Mouse (Mus musculus) lung, postnatal 0 days (tissue): ENCODE data around the gene Olfr1084. TPM values are rescaled to one million over a fixed set of nuclear protein-coding genes. Genes with fewer than 3 reads are reported as not detected.
"Not testable (repeated sequence)": the region's sequence is repeated elsewhere in the genome, so short reads cannot be mapped to it uniquely, and the experiment has no call there.

Experiments
- ATAC-seq: fragments of 200-750 bp; cut with Nextera tagmentation; 2 replicates; pipeline ENCODE4 v1.8.0; 2017; ENCODE audit warnings: moderate library complexity
- DNase-seq: peaks from one replicate; pipeline ENCODE4 v3.0.0-alpha.2; 2016; ENCODE audit warnings: low spot score
- H3K27ac ChIP-seq: fragments of 300-500 bp; sonication (generic); 2 replicates; pipeline ENCODE4 v1.5.1; 2014; ENCODE audit warnings: antibody characterized with exemption, mild to moderate bottlenecking, low read length, mixed read lengths
- H3K27me3 ChIP-seq: fragments of 300-500 bp; sonication (generic); replicated peaks from 2 replicates; pipeline ENCODE4 v1.6.1; 2014; ENCODE audit warnings: low read length, mixed read lengths; ENCODE audit not compliant: insufficient read depth
- H3K36me3 ChIP-seq: fragments of 300-500 bp; sonication (generic); 2 replicates; pipeline ENCODE4 v1.6.1; 2014; ENCODE audit warnings: low read length, mixed read lengths; ENCODE audit not compliant: insufficient read depth
- H3K4me1 ChIP-seq: fragments of 300-500 bp; sonication (generic); 2 replicates; pipeline ENCODE4 v1.6.1; 2014; ENCODE audit warnings: antibody characterized with exemption, low read depth, low read length, mixed read lengths; ENCODE audit not compliant: insufficient read depth
- H3K4me2 ChIP-seq: fragments of 300-500 bp; sonication (generic); replicated peaks from 2 replicates; pipeline ENCODE4 v1.6.1; 2014; ENCODE audit warnings: low read depth, mild to moderate bottlenecking, low read length, moderate library complexity, mixed read lengths
- H3K4me3 ChIP-seq: fragments of 300-500 bp; sonication (generic); 2 replicates; pipeline ENCODE4 v1.5.1; 2014; ENCODE audit warnings: low read depth, low read length
- H3K9ac ChIP-seq: fragments of 300-500 bp; sonication (generic); replicated peaks from 2 replicates; pipeline ENCODE4 v1.6.1; 2014; ENCODE audit warnings: low read depth, mild to moderate bottlenecking
- H3K9me3 ChIP-seq: fragments of 300-500 bp; sonication (generic); 2 replicates; pipeline ENCODE4 v1.6.1; 2016; ENCODE audit warnings: low read length, mixed read lengths
- CTCF ChIP-seq: IDR thresholded peaks from 2 replicates; pipeline ENCODE4 v1.5.1; 2016; ENCODE audit warnings: antibody characterized with exemption, mild to moderate bottlenecking
- EP300 ChIP-seq: IDR thresholded peaks from 2 replicates; pipeline ENCODE4 v1.6.1; 2016; ENCODE audit warnings: antibody characterized with exemption, mild to moderate bottlenecking, control low read depth
- whole genome bisulfite sequencing: fragments of 180-500 bp; shearing (Covaris S2); extraction: QIAGEN DNeasy Blood & Tissue Kit; methylation state at CpG from one replicate; pipeline ENCODE4 v1.1.7; 2014; 5-methylcytosine and 5-hydroxymethylcytosine counted together
- polyA plus RNA-seq: library from polyadenylated mRNA; unstranded; fragments of >200 nt; fragmentation: Nextera tagmentation; extraction: Ambion mirVana; gene quantifications from 2 replicates; pipeline ENCODE4 v1.2.1, GENCODE M21; 2015

Gene Olfr1084
- polyA plus RNA-seq: not detected in 2 replicates

DNA sequence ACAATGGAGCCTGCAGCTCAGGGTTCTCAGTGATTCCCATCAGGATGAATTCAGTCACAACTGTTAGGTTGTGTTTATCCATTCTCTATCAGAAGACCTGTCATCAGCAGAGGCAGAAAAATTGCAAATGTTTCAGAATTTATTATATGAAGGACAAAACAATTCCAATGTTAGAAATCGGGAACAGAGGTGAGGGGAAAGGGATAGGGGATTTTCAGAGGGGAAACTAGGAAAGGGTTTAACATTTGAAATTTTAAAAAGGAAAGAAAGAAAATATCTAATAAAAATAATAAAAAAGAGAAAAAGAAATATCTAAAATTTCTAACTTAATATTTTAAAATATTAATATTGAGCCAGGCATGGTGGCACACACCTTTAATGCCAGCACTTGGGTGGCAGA, at the start of gene Olfr1084:
Olfr1084 (minus strand) TSS at position 101 of the 400 bp plus-strand sequence.
- not testable (repeated sequence) for H3K9me3 ChIP-seq, H3K36me3 ChIP-seq, H3K27ac ChIP-seq, H3K9ac ChIP-seq, DNase-seq, ATAC-seq, H3K27me3 ChIP-seq, H3K4me3 ChIP-seq, H3K4me2 ChIP-seq, H3K4me1 ChIP-seq
- WGBS: 82% methylated on average over 1 of the region's 1 CpGs

DNA sequence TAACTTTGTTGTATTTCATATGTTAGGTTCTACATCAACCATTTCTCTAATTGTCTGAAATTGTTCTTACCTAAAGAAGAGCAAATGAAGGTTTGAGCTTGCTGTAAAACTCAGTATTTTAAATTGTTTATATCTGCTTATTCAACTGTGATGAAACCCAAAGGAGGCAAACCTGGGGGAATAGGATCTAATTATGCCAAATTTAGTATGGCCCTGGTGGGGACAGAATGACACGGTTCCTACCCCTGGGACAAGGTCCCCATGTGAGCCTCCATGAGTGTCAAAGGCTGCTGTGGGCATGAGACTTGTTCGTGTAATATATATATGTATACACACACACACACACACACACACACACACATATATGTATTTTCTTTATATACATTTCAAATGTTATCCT, 40.5 kb upstream of the Olfr1084 start, which contains the start of gene Olfr1086:
Olfr1086 (minus strand) TSS at position 101 of the 400 bp plus-strand sequence.
- no peaks in the 10 kb centered on the region for H3K36me3 ChIP-seq
- no peaks in the 10 kb centered on the region for H3K27me3 ChIP-seq
- H3K4me1 ChIP-seq: no peaks in the 10 kb centered on the region
- no peak within 1 kb of the TSS for H3K4me2 ChIP-seq
- no peak for TF ChIP-seq CTCF
- TF ChIP-seq EP300: no peak
- H3K27ac ChIP-seq: no peak within 1 kb of the TSS
- H3K9me3 ChIP-seq: no peaks in the 10 kb centered on the region
- 62% methylated on average over 2 of the region's 2 CpGs for WGBS
- no peak within 1 kb of the TSS for H3K4me3 ChIP-seq
- no peak within 1 kb of the TSS for H3K9ac ChIP-seq
- DNase-seq (no peak), ATAC-seq (no peak)

DNA sequence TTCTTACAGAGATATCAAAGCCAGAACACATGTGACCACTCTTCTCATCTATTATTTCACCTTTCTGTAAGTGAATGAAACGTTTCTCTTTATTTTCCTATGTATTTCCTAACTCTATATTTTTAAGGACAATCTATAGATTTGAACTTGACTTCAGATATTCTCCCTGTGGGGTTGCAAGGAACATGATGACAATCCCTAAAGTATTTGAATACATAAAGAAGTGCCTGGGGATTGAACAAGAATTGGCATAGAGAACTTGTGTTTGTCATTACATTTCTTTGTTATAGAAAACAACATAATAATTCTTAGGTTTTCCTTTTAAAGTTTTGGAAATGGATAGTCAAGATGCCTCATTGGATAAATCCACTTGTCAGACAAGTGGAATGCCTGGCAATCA, 22.4 kb upstream of the Olfr1084 start, which contains the start of gene Olfr1085:
Olfr1085 (minus strand) TSS at position 101 of the 400 bp plus-strand sequence.
- H3K27ac ChIP-seq: no peak within 1 kb of the TSS
- WGBS: 14% methylated on average over 1 of the region's 1 CpGs
- no peaks in the 10 kb centered on the region for H3K9me3 ChIP-seq
- ATAC-seq: no peak
- H3K4me3 ChIP-seq: no peak within 1 kb of the TSS
- H3K4me2 ChIP-seq: no peak within 1 kb of the TSS
- H3K36me3 ChIP-seq: no peaks in the 10 kb centered on the region
- H3K4me1 ChIP-seq: no peaks in the 10 kb centered on the region
- TF ChIP-seq CTCF (no peak), EP300 (no peak)
- no peak within 1 kb of the TSS for H3K9ac ChIP-seq
- no peak for DNase-seq
- H3K27me3 ChIP-seq: no peaks in the 10 kb centered on the region

DNA sequence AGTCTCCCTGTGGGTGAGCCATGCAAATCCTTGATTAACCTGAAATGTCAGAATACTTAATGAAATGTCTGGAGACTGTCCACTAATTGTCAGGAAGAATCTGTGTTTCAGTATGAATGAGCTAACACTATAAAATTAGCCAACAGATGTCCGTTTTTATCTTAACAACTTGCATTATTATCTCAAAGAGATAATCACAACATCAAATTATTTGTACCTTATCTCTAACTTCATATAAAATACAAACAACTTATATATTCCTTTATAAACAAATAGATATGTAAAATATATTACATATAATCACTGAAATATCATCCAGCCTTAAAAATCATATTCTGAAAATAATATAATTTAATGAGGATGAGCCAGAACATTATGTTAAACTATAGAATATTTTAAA, 40.7 kb downstream of the Olfr1084 start, which contains the start of gene Olfr1082:
Olfr1082 (minus strand) TSS at position 101 of the 400 bp plus-strand sequence.
- not testable (repeated sequence) for H3K9me3 ChIP-seq, H3K27me3 ChIP-seq, H3K4me2 ChIP-seq, H3K9ac ChIP-seq, H3K36me3 ChIP-seq, ATAC-seq, DNase-seq, H3K4me1 ChIP-seq, H3K4me3 ChIP-seq, H3K27ac ChIP-seq
- 25% methylated on average over 1 of the region's 1 CpGs for WGBS

Other genes with a start within 250 kb of the Olfr1084 start
- not detected in 2 replicates for gene Olfr1061, start 225.7 kb downstream of the Olfr1084 start, polyA plus RNA-seq
- not detected in 2 replicates for gene Olfr1062, start 213.0 kb downstream of the Olfr1084 start, polyA plus RNA-seq
- not detected in 2 replicates for gene Olfr1065, start 189.1 kb downstream of the Olfr1084 start, polyA plus RNA-seq
- not detected in 2 replicates for gene Olfr1066, start 183.5 kb downstream of the Olfr1084 start, polyA plus RNA-seq
- not detected in 2 replicates for gene Olfr228, start 152.3 kb downstream of the Olfr1084 start, polyA plus RNA-seq
- not detected in 2 replicates for gene Olfr1076, start 131.3 kb downstream of the Olfr1084 start, polyA plus RNA-seq
- not detected in 2 replicates for gene Olfr1079, start 97.2 kb downstream of the Olfr1084 start, polyA plus RNA-seq
- gene Olfr1080, start 81.5 kb downstream of the Olfr1084 start, polyA plus RNA-seq: not detected in 2 replicates
- not detected in 2 replicates for gene Olfr1082, start 40.8 kb downstream of the Olfr1084 start, polyA plus RNA-seq
- gene Olfr1085, start 22.3 kb upstream of the Olfr1084 start, polyA plus RNA-seq: not detected in 2 replicates
- not detected in 2 replicates for gene Olfr1086, start 40.4 kb upstream of the Olfr1084 start, polyA plus RNA-seq
- not detected in 2 replicates for gene Olfr1087, start 58.7 kb upstream of the Olfr1084 start, polyA plus RNA-seq
- not detected in 2 replicates for gene Olfr1089, start 94.0 kb upstream of the Olfr1084 start, polyA plus RNA-seq
- not detected in 2 replicates for gene Olfr1090, start 119.3 kb upstream of the Olfr1084 start, polyA plus RNA-seq
- gene Olfr1093, start 142.8 kb upstream of the Olfr1084 start, polyA plus RNA-seq: not detected in 2 replicates
- not detected in 2 replicates for gene Olfr141, start 170.3 kb upstream of the Olfr1084 start, polyA plus RNA-seq
- gene Olfr1094, start 184.9 kb upstream of the Olfr1084 start, polyA plus RNA-seq: not detected in 2 replicates
- not detected in 2 replicates for gene Olfr1095, start 212.0 kb upstream of the Olfr1084 start, polyA plus RNA-seq
- gene Gm13723, start 235.1 kb upstream of the Olfr1084 start, polyA plus RNA-seq: not detected in 2 replicates